Mouse (Mus musculus) kidney, adult 2 months (tissue): Measurements from ENCODE around the gene Wdfy1. TPM values are rescaled to one million over a fixed set of nuclear protein-coding genes. Genes with fewer than 3 reads are reported as not detected.
A peak's percentile ranks its signal among the peaks of the same experiment; 100 is the strongest.

Experiments used
- DNase-seq: peaks from one replicate; pipeline ENCODE4 v3.0.0; 2021
- H3K27ac ChIP-seq: fragments of 200-500 bp; 2 replicates; pipeline ENCODE4 v1.5.1; 2012; ENCODE audit warnings: low read depth, low read length, control low read depth, inconsistent platforms; ENCODE audit not compliant: insufficient read depth
- H3K27me3 ChIP-seq: fragments of 200-500 bp; replicated peaks from 2 replicates; pipeline ENCODE4 v1.6.1; 2012; ENCODE audit warnings: mild to moderate bottlenecking, moderate library complexity, low read length, inconsistent platforms; ENCODE audit not compliant: control insufficient read depth, insufficient read depth
- H3K36me3 ChIP-seq: fragments of 200-500 bp; 2 replicates; pipeline ENCODE4 v1.6.1; 2012; ENCODE audit warnings: mild to moderate bottlenecking, moderate library complexity, low read length, inconsistent platforms; ENCODE audit not compliant: control insufficient read depth, insufficient read depth
- H3K4me1 ChIP-seq: fragments of 200-500 bp; 2 replicates; pipeline ENCODE4 v1.6.1; 2011; ENCODE audit warnings: low read length; ENCODE audit not compliant: control insufficient read depth, insufficient read depth
- H3K4me3 ChIP-seq: fragments of 200-500 bp; 2 replicates; pipeline ENCODE4 v1.5.1; 2011; ENCODE audit warnings: mild to moderate bottlenecking, low read depth, low read length, control low read depth; ENCODE audit not compliant: insufficient read depth
- CTCF ChIP-seq: fragments of 200-500 bp; conservative IDR thresholded peaks from 2 replicates; pipeline ENCODE4 v1.5.1; 2011; ENCODE audit warnings: low read depth, mild to moderate bottlenecking, control low read depth, low read length, moderate library complexity, mixed read lengths; ENCODE audit not compliant: insufficient read depth, insufficient read length
- POLR2A ChIP-seq: fragments of 200-500 bp; IDR thresholded peaks from one replicate; pipeline ENCODE4 v1.6.1; 2011; ENCODE audit warnings: low read depth, low read length, control low read depth
- WGBS: fragments of 180-500 bp; shearing (Covaris S2); methylation state at CpG from one replicate; pipeline ENCODE4 v1.1.7; 2018; 5-methylcytosine and 5-hydroxymethylcytosine counted together
- polyA plus RNA-seq: library from polyadenylated mRNA; depleted of rRNA; stranded (reverse); fragments of >200 nt; gene quantifications from 2 replicates; pipeline ENCODE4 v1.2.3, GENCODE M21; 2012

Wdfy1 gene
- polyA plus RNA-seq, 1 experiment = 46.4 TPM

- Histone ChIP-seq H3K4me1 (no peaks in the 10 kb centered on the region), H3K27me3 (no peaks in the 10 kb centered on the region), H3K36me3 (no peaks in the 10 kb centered on the region), H3K27ac (no peak overlapping the region), H3K4me3 (no peak overlapping the region)
- TF ChIP-seq POLR2A (no peak), CTCF (no peak)
- 87% methylated on average over 7 of the region's 7 CpGs for WGBS
- DNase-seq = no peak
Observed at GRCm38 (mm10) chr1:79803614-79804013, 27.7 kb upstream of the Wdfy1 start.

DNA sequence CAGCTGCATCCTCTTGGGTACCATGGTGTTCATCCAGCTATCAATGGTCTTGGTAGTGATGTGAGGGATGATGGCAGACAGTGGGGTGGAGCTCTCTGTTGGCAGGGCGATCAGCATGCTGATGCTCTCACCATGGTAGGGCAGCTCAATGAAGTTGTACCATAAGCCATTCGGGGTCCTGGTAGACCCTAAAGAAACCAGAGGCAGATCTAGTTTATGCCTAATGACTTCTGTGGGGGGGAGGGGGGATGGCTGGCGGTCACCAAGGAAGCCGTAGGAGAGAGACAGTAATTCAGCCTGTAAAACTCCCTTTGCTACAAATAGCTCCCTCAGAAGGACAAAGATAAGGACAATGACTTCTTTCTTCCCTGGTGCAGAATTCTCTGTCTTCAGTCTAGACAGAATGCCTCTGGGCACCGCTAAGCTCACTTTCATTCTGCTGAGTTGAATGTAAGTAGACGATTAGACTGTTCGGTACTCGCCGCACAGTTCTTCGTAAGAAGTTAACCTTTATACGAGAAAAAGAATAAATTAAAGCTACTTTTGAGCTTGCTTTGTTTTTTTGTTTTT, 27.0 kb upstream of the Wdfy1 start:
- no peaks in the 10 kb centered on the region for H3K27me3 ChIP-seq
- H3K27ac ChIP-seq = no peak overlapping the region
- TF ChIP-seq POLR2A = no peak
- no peak overlapping the region for H3K4me3 ChIP-seq
- H3K36me3 ChIP-seq = no peaks in the 10 kb centered on the region
- 92% methylated on average over 11 of the region's 11 CpGs for WGBS
- no peaks in the 10 kb centered on the region for H3K4me1 ChIP-seq
- no peak for DNase-seq

GRCm38 (mm10) chr1:79797084-79797483, 21.1 kb upstream of the Wdfy1 start:
- H3K27me3 ChIP-seq = no peaks in the 10 kb centered on the region
- 88% methylated on average over 3 of the region's 3 CpGs for WGBS
- no peak for DNase-seq
- no peak overlapping the region for H3K4me3 ChIP-seq
- no peak overlapping the region for H3K27ac ChIP-seq
- H3K36me3 ChIP-seq = no peaks in the 10 kb centered on the region
- H3K4me1 ChIP-seq = no peaks in the 10 kb centered on the region
- TF ChIP-seq POLR2A = no peak
- no peak for TF ChIP-seq CTCF

DNA sequence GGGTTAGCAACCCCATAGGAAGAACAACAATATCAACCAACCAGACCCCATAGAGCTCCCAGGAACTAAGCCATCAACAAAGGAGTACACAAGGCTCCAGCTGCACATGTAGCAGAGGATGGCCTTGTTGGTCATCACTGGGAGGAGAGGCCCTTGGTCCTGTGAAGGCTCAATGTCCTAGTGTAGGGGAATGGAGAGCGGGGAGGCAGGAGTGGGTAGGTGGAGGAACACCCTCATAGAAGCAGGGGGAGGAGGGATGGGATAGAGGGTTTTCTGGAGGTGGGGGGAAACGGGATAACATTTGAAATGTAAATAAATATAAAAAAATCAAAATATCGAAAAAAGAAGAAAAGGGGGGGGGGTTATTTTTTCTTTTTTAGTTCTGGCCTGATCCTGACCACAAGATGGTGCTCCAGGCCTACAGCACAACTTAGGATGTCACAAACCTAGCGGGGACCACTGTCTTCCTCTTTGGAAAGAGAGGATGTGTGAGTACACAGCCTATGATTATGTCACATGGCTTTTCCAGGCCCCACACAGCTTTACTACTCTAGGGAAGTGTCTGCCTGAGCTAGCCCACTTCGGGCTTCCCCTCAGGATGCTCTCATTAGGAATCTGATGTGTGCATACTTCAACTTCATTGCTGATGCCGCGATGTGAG, 10.5 kb upstream of the Wdfy1 start:
- DNase-seq = peak; percentile 22
- 60% methylated on average over 7 of the region's 7 CpGs for whole genome bisulfite sequencing
- TF ChIP-seq CTCF = peak; percentile 58
- no peak for TF ChIP-seq POLR2A

GRCm38 (mm10) chr1:79782433-79782832, 6.5 kb upstream of the Wdfy1 start:
- TF ChIP-seq POLR2A = no peak
- peak; percentile 40 for TF ChIP-seq CTCF
- no peaks in the 10 kb centered on the region for H3K27me3 ChIP-seq
- DNase-seq = no peak
- no peak overlapping the region for H3K27ac ChIP-seq
- H3K36me3 ChIP-seq = peaks cover 7% of the 10 kb centered on the region
- 90% methylated on average over 3 of the region's 3 CpGs for WGBS
- H3K4me1 ChIP-seq = no peaks in the 10 kb centered on the region
- no peak overlapping the region for H3K4me3 ChIP-seq

More for the DNA sequence above, 10.5 kb upstream of the Wdfy1 start:
- no peak overlapping the region for H3K27ac ChIP-seq
- H3K27me3 ChIP-seq = no peaks in the 10 kb centered on the region
- no peak overlapping the region for H3K4me3 ChIP-seq
- no peaks in the 10 kb centered on the region for H3K4me1 ChIP-seq
- H3K36me3 ChIP-seq = peaks cover 2% of the 10 kb centered on the region

GRCm38 (mm10) chr1:79778011-79778410, 2.1 kb upstream of the Wdfy1 start:
- TF ChIP-seq POLR2A = no peak
- TF ChIP-seq CTCF = no peak
- no peaks in the 10 kb centered on the region for H3K4me1 ChIP-seq
- H3K4me3 ChIP-seq = no peak overlapping the region
- H3K36me3 ChIP-seq = peaks cover 7% of the 10 kb centered on the region
- H3K27ac ChIP-seq = no peak overlapping the region
- H3K27me3 ChIP-seq = no peaks in the 10 kb centered on the region
- WGBS = 54% methylated on average over 11 of the region's 11 CpGs
- DNase-seq = no peak

DNA sequence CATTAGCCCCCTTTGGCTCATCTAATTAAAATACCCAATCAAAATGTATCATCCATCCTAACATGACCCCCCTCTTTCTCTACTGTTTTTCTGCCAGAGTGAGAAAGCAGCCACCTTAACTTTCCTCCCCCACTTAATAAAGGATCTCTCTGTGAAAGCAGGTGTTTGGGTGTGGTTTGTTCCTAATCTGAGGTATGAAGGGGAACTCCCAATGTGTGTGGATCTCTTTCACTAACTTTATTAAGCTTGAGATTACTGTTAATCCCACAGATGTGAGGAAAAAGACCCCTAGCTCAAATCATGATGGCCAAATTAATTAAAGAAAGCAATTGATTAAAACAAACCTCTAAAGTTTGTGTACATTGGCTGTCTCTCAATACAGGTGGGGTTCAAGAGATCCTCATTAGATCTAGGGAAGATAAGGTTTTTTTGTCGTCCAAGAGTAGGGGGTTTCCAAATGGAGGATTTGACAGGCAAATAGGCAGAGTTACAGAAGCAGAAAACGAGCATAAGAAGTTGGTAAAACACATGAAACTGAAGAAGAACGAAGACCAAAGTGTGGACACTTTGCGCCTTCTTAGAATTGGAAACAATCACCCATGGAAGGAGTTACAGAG, 1.7 kb downstream of the Wdfy1 start:
- no peak overlapping the region for H3K27ac ChIP-seq
- H3K36me3 ChIP-seq = 0 out of 2 replicates have a peak, but pooled peaks cover 2% of the 10 kb centered on the region
- 82% methylated on average over 4 of the region's 4 CpGs for WGBS
- no peak overlapping the region for H3K4me3 ChIP-seq
- TF ChIP-seq CTCF (no peak), POLR2A (no peak)
- DNase-seq = no peak
- no peaks in the 10 kb centered on the region for H3K4me1 ChIP-seq
- H3K27me3 ChIP-seq = no peaks in the 10 kb centered on the region
